Mouse (Mus musculus): ENCODE data around the gene Cstf3. TPM values are rescaled to one million over a fixed set of nuclear protein-coding genes. Genes with fewer than 3 reads are reported as not detected.
A peak's percentile ranks its signal among the peaks of the same experiment; 100 is the strongest.
"Not testable (repeated sequence)": the region's sequence is repeated elsewhere in the genome, so short reads cannot be mapped to it uniquely, and the experiment has no call there.

The Cstf3 gene
- polyA plus RNA-seq (2014; fragmentation: Nextera tagmentation; extraction: Ambion mirVana): 78.7 and 79.5 TPM in 2 replicates

GRCm38 (mm10) chr2:104590068-104590828 lies at the start of gene Cstf3:
Cstf3 (plus strand) TSS chr2:104590523.
- H3K9me3 ChIP-seq (ENCODE audit: control insufficient read depth, low read length): no peaks in the 10 kb centered on the region

GRCm38 (mm10) chr2:104556711-104557110 lies 33.6 kb upstream of the Cstf3 start:
- not testable (repeated sequence) for ATAC-seq (ENCODE audit: low FRiP score); H3K4me2 ChIP-seq (replicated peaks); H3K9me3 ChIP-seq (ENCODE audit: control insufficient read depth, low read length); H3K27me3 ChIP-seq (ENCODE audit: control insufficient read depth, insufficient read depth, low read length); H3K36me3 ChIP-seq (replicated peaks; ENCODE audit: control insufficient read depth, insufficient read depth); H3K4me3 ChIP-seq (replicated peaks; ENCODE audit: low read length); DNase-seq (ENCODE audit: low spot score); H3K4me1 ChIP-seq (replicated peaks; ENCODE audit: control insufficient read depth, insufficient read depth, low read length); H3K27ac ChIP-seq; H3K9ac ChIP-seq
- WGBS: 93% methylated on average over 22 of the region's 22 CpGs

More at GRCm38 (mm10) chr2:104590068-104590828, at the start of gene Cstf3:
- peak; percentile 100 for ATAC-seq (ENCODE audit: low FRiP score)
- Histone ChIP-seq H3K4me2 (replicated peaks) (peak within 1 kb of the TSS; percentile 69), H3K27me3 (ENCODE audit: control insufficient read depth, insufficient read depth, low read length) (no peaks in the 10 kb centered on the region), H3K27ac (peak within 1 kb of the TSS; percentile 92), H3K4me3 (replicated peaks; ENCODE audit: low read length) (peak within 1 kb of the TSS; percentile 83), H3K9ac (peak within 1 kb of the TSS; percentile 96), H3K4me1 (replicated peaks; ENCODE audit: control insufficient read depth, insufficient read depth, low read length) (peaks cover 31% of the 10 kb centered on the region), H3K36me3 (replicated peaks; ENCODE audit: control insufficient read depth, insufficient read depth) (no peaks in the 10 kb centered on the region)
- WGBS: under 1% methylated on average over 59 of the region's 59 CpGs
- DNase-seq (ENCODE audit: low spot score): peak; percentile 100

GRCm38 (mm10) chr2:104557722-104558121 lies 32.6 kb upstream of the Cstf3 start:
- Histone ChIP-seq H3K4me2 (replicated peaks) (no peak overlapping the region), H3K9ac (no peak overlapping the region), H3K9me3 (ENCODE audit: control insufficient read depth, low read length) (no peaks in the 10 kb centered on the region), H3K36me3 (replicated peaks; ENCODE audit: control insufficient read depth, insufficient read depth) (no peaks in the 10 kb centered on the region), H3K27ac (no peak overlapping the region), H3K4me1 (replicated peaks; ENCODE audit: control insufficient read depth, insufficient read depth, low read length) (no peaks in the 10 kb centered on the region), H3K4me3 (replicated peaks; ENCODE audit: low read length) (no peak overlapping the region), H3K27me3 (ENCODE audit: control insufficient read depth, insufficient read depth, low read length) (no peaks in the 10 kb centered on the region)
- DNase-seq (ENCODE audit: low spot score) (no peak), ATAC-seq (ENCODE audit: low FRiP score) (no peak)
- WGBS: 94% methylated on average over 9 of the region's 9 CpGs

GRCm38 (mm10) chr2:104558326-104558725 lies 32.0 kb upstream of the Cstf3 start:
- WGBS: 88% methylated on average over 4 of the region's 4 CpGs
- Histone ChIP-seq H3K27me3 (ENCODE audit: control insufficient read depth, insufficient read depth, low read length) (no peaks in the 10 kb centered on the region), H3K9ac (no peak overlapping the region)

GRCm38 (mm10) chr2:104558938-104559337 lies 31.4 kb upstream of the Cstf3 start:
- Histone ChIP-seq H3K9ac (no peak overlapping the region), H3K9me3 (ENCODE audit: control insufficient read depth, low read length) (no peaks in the 10 kb centered on the region), H3K27ac (no peak overlapping the region), H3K27me3 (ENCODE audit: control insufficient read depth, insufficient read depth, low read length) (no peaks in the 10 kb centered on the region), H3K4me2 (replicated peaks) (no peak overlapping the region), H3K4me1 (replicated peaks; ENCODE audit: control insufficient read depth, insufficient read depth, low read length) (no peaks in the 10 kb centered on the region), H3K4me3 (replicated peaks; ENCODE audit: low read length) (no peak overlapping the region), H3K36me3 (replicated peaks; ENCODE audit: control insufficient read depth, insufficient read depth) (no peaks in the 10 kb centered on the region)
- DNase-seq (ENCODE audit: low spot score) (peak; percentile 47), ATAC-seq (ENCODE audit: low FRiP score) (no peak)
- WGBS: 65% methylated on average over 6 of the region's 6 CpGs

More at GRCm38 (mm10) chr2:104558326-104558725, 32.0 kb upstream of the Cstf3 start:
- Histone ChIP-seq H3K27ac (no peak overlapping the region), H3K36me3 (replicated peaks; ENCODE audit: control insufficient read depth, insufficient read depth) (no peaks in the 10 kb centered on the region), H3K9me3 (ENCODE audit: control insufficient read depth, low read length) (no peaks in the 10 kb centered on the region), H3K4me3 (replicated peaks; ENCODE audit: low read length) (no peak overlapping the region), H3K4me1 (replicated peaks; ENCODE audit: control insufficient read depth, insufficient read depth, low read length) (no peaks in the 10 kb centered on the region), H3K4me2 (replicated peaks) (no peak overlapping the region)
- no peak for DNase-seq (ENCODE audit: low spot score)
- ATAC-seq (ENCODE audit: low FRiP score): no peak

GRCm38 (mm10) chr2:104559591-104560380 lies 30.5 kb upstream of the Cstf3 start:
- H3K4me1 ChIP-seq (replicated peaks; ENCODE audit: control insufficient read depth, insufficient read depth, low read length): no peaks in the 10 kb centered on the region
- H3K36me3 ChIP-seq (replicated peaks; ENCODE audit: control insufficient read depth, insufficient read depth): no peaks in the 10 kb centered on the region
- WGBS: 90% methylated on average over 4 of the region's 4 CpGs
- H3K9me3 ChIP-seq (ENCODE audit: control insufficient read depth, low read length): no peaks in the 10 kb centered on the region
- DNase-seq (ENCODE audit: low spot score) (no peak), ATAC-seq (ENCODE audit: low FRiP score) (no peak)
- H3K27me3 ChIP-seq (ENCODE audit: control insufficient read depth, insufficient read depth, low read length): no peaks in the 10 kb centered on the region
- H3K27ac ChIP-seq: no peak overlapping the region
- no peak overlapping the region for H3K9ac ChIP-seq
- H3K4me2 ChIP-seq (replicated peaks): no peak overlapping the region
- no peak overlapping the region for H3K4me3 ChIP-seq (replicated peaks; ENCODE audit: low read length)

- Histone ChIP-seq H3K9me3 (ENCODE audit: control insufficient read depth, low read length) (no peaks in the 10 kb centered on the region), H3K27ac (no peak overlapping the region), H3K4me2 (replicated peaks) (no peak overlapping the region), H3K27me3 (ENCODE audit: control insufficient read depth, insufficient read depth, low read length) (no peaks in the 10 kb centered on the region), H3K4me1 (replicated peaks; ENCODE audit: control insufficient read depth, insufficient read depth, low read length) (no peaks in the 10 kb centered on the region), H3K4me3 (replicated peaks; ENCODE audit: low read length) (no peak overlapping the region), H3K9ac (no peak overlapping the region), H3K36me3 (replicated peaks; ENCODE audit: control insufficient read depth, insufficient read depth) (no peaks in the 10 kb centered on the region)
- DNase-seq (ENCODE audit: low spot score) (no peak), ATAC-seq (ENCODE audit: low FRiP score) (no peak)
- WGBS: 95% methylated on average over 6 of the region's 6 CpGs
Observed at GRCm38 (mm10) chr2:104561386-104561785, 28.9 kb upstream of the Cstf3 start.

- no peak for ATAC-seq (ENCODE audit: low FRiP score)
- Histone ChIP-seq H3K9me3 (ENCODE audit: control insufficient read depth, low read length) (no peaks in the 10 kb centered on the region), H3K4me3 (replicated peaks; ENCODE audit: low read length) (no peak overlapping the region), H3K9ac (no peak overlapping the region), H3K4me2 (replicated peaks) (no peak overlapping the region), H3K36me3 (replicated peaks; ENCODE audit: control insufficient read depth, insufficient read depth) (no peaks in the 10 kb centered on the region), H3K4me1 (replicated peaks; ENCODE audit: control insufficient read depth, insufficient read depth, low read length) (no peaks in the 10 kb centered on the region), H3K27ac (no peak overlapping the region), H3K27me3 (ENCODE audit: control insufficient read depth, insufficient read depth, low read length) (no peaks in the 10 kb centered on the region)
- 85% methylated on average over 4 of the region's 4 CpGs for WGBS
- DNase-seq (ENCODE audit: low spot score): no peak
Observed at GRCm38 (mm10) chr2:104561986-104562532, 28.3 kb upstream of the Cstf3 start.

GRCm38 (mm10) chr2:104572066-104572465 lies 18.3 kb upstream of the Cstf3 start:
- Histone ChIP-seq H3K4me2 (replicated peaks) (no peak overlapping the region), H3K9ac (no peak overlapping the region), H3K36me3 (replicated peaks; ENCODE audit: control insufficient read depth, insufficient read depth) (no peaks in the 10 kb centered on the region), H3K27me3 (ENCODE audit: control insufficient read depth, insufficient read depth, low read length) (no peaks in the 10 kb centered on the region), H3K27ac (no peak overlapping the region), H3K4me1 (replicated peaks; ENCODE audit: control insufficient read depth, insufficient read depth, low read length) (no peaks in the 10 kb centered on the region), H3K4me3 (replicated peaks; ENCODE audit: low read length) (no peak overlapping the region), H3K9me3 (ENCODE audit: control insufficient read depth, low read length) (no peaks in the 10 kb centered on the region)
- DNase-seq (ENCODE audit: low spot score) (no peak), ATAC-seq (ENCODE audit: low FRiP score) (no peak)
- 72% methylated on average over 6 of the region's 6 CpGs for WGBS
